Mouse (Mus musculus) kidney, postnatal 0 days (tissue): ENCODE measurements around the gene Gemin4. TPM values are rescaled to one million over a fixed set of nuclear protein-coding genes. Genes with fewer than 3 reads are reported as not detected.
A peak's percentile ranks its signal among the peaks of the same experiment; 100 is the strongest.

Experiments used
- ATAC-seq: fragments of 200-750 bp; cut with Nextera tagmentation; replicated peaks from 2 replicates; pipeline ENCODE4 v1.8.0; 2017; ENCODE audit warnings: low read depth, moderate number of reproducible peaks, moderate TSS enrichment, moderate library complexity; ENCODE audit not compliant: low FRiP score
- DNase-seq: peaks from one replicate; pipeline ENCODE4 v3.0.0-alpha.2; 2016; ENCODE audit warnings: low spot score
- H3K27ac ChIP-seq: fragments of 300-500 bp; sonication (generic); 2 replicates; pipeline ENCODE4 v1.5.1; 2014; ENCODE audit warnings: mild to moderate bottlenecking
- H3K27me3 ChIP-seq: fragments of 300-500 bp; sonication (generic); 2 replicates; pipeline ENCODE4 v1.6.1; 2014; ENCODE audit warnings: low read length, mixed read lengths; ENCODE audit not compliant: insufficient read depth
- H3K36me3 ChIP-seq: fragments of 300-500 bp; sonication (generic); 2 replicates; pipeline ENCODE4 v1.6.1; 2014; ENCODE audit warnings: low read length, mixed read lengths; ENCODE audit not compliant: insufficient read depth
- H3K4me1 ChIP-seq: fragments of 300-500 bp; sonication (generic); replicated peaks from 2 replicates; pipeline ENCODE4 v1.6.1; 2014; ENCODE audit warnings: antibody characterized with exemption, low read length, mixed read lengths; ENCODE audit not compliant: insufficient read depth
- H3K4me2 ChIP-seq: fragments of 300-500 bp; sonication (generic); 2 replicates; pipeline ENCODE4 v1.6.1; 2014; ENCODE audit warnings: mild to moderate bottlenecking, low read length, moderate library complexity, mixed read lengths
- H3K4me3 ChIP-seq: fragments of 300-500 bp; sonication (generic); replicated peaks from 2 replicates; pipeline ENCODE4 v1.5.1; 2014; ENCODE audit warnings: low read depth, low read length
- H3K9ac ChIP-seq: fragments of 300-500 bp; sonication (generic); 2 replicates; pipeline ENCODE4 v1.6.1; 2014; ENCODE audit warnings: low read depth, low read length
- H3K9me3 ChIP-seq: fragments of 300-500 bp; sonication (generic); replicated peaks from 2 replicates; pipeline ENCODE4 v1.6.1; 2016; ENCODE audit warnings: low read length, inconsistent platforms, mixed read lengths
- CTCF ChIP-seq: IDR thresholded peaks from 2 replicates; pipeline ENCODE4 v1.5.1; 2016; ENCODE audit warnings: antibody characterized with exemption, low read depth, mild to moderate bottlenecking, moderate library complexity
- WGBS: fragments of 180-500 bp; shearing (Covaris S2); extraction: QIAGEN DNeasy Blood & Tissue Kit; methylation state at CpG from one replicate; pipeline ENCODE4 v1.1.7; 2014; 5-methylcytosine and 5-hydroxymethylcytosine counted together
- polyA plus RNA-seq: library from polyadenylated mRNA; unstranded; fragments of >200 nt; fragmentation: Nextera tagmentation; extraction: Ambion mirVana; gene quantifications from 2 replicates; pipeline ENCODE4 v1.2.1, GENCODE M21; 2015

Gemin4 gene
- polyA plus RNA-seq, 1 experiment from 2014 or later, result 20.4 TPM

- no peaks in the 10 kb centered on the region for H3K9me3 ChIP-seq
- no peaks in the 10 kb centered on the region for H3K4me1 ChIP-seq
- H3K4me3 ChIP-seq, result no peak overlapping the region
- WGBS, result 21% methylated on average over 5 of the region's 5 CpGs
- H3K27me3 ChIP-seq, result no peaks in the 10 kb centered on the region
- peak; percentile 84 for DNase-seq
- H3K36me3 ChIP-seq, result peaks cover 10% of the 10 kb centered on the region; the same call in 1 of the 2 replicates
- peak; percentile 92 for TF ChIP-seq CTCF
- H3K4me2 ChIP-seq, result no peak overlapping the region
- ATAC-seq, result no peak
- H3K9ac ChIP-seq, result no peak overlapping the region
- H3K27ac ChIP-seq, result no peak overlapping the region
Observed at GRCm38 (mm10) chr11:76167079-76167765, 50.2 kb downstream of the Gemin4 start.

- Histone ChIP-seq H3K36me3 (0 out of 2 replicates have a peak, but pooled peaks cover 6% of the 10 kb centered on the region), H3K4me1 (no peaks in the 10 kb centered on the region), H3K4me2 (no peak overlapping the region), H3K27ac (no peak overlapping the region), H3K9me3 (no peaks in the 10 kb centered on the region), H3K27me3 (no peaks in the 10 kb centered on the region), H3K9ac (no peak overlapping the region), H3K4me3 (no peak overlapping the region)
- no peak for TF ChIP-seq CTCF
- WGBS, result 91% methylated on average over 4 of the region's 4 CpGs
- no peak for ATAC-seq
- DNase-seq, result no peak
Observed at GRCm38 (mm10) chr11:76166657-76167056, 50.8 kb downstream of the Gemin4 start.

Other genes starting within 250 kb of the Gemin4 start
- gene 1700016K19Rik, start 217.8 kb downstream of the Gemin4 start, polyA plus RNA-seq, result 0.38 and 0.50 TPM in 2 replicates
- gene Rflnb, start 189.9 kb downstream of the Gemin4 start, polyA plus RNA-seq, result 39.3 and 43.1 TPM in 2 replicates
- gene Vps53, start 38.0 kb downstream of the Gemin4 start, polyA plus RNA-seq, result 39.0 and 44.9 TPM in 2 replicates
- 14.5 and 15.2 TPM in 2 replicates for gene Fam57a, start 38.0 kb downstream of the Gemin4 start, polyA plus RNA-seq
- gene Dbil5, start 56 bp downstream of the Gemin4 start, polyA plus RNA-seq, result 0.93 and 1.4 TPM in 2 replicates
- gene Mrm3, start 26.1 kb upstream of the Gemin4 start, polyA plus RNA-seq, result 20.8 and 21.2 TPM in 2 replicates
- gene Glod4, start 26.1 kb upstream of the Gemin4 start, polyA plus RNA-seq, result 131 and 132 TPM in 2 replicates
- gene Nxn, start 181.5 kb upstream of the Gemin4 start, polyA plus RNA-seq, result 23.7 and 26.0 TPM in 2 replicates
- 122 and 128 TPM in 2 replicates for gene Timm22, start 189.3 kb upstream of the Gemin4 start, polyA plus RNA-seq